Mouse (Mus musculus) hindbrain, embryonic 13.5 days (tissue): ENCODE results near the gene Zfp799. TPM values are rescaled to one million over a fixed set of nuclear protein-coding genes. Genes with fewer than 3 reads are reported as not detected.
"Not testable (repeated sequence)": the region's sequence is repeated elsewhere in the genome, so short reads cannot be mapped to it uniquely, and the experiment has no call there.

Experiments
- ATAC-seq: fragments of 200-750 bp; cut with Nextera tagmentation; 2 replicates; pipeline ENCODE4 v1.8.0; 2017; ENCODE audit warnings: moderate TSS enrichment; ENCODE audit not compliant: low FRiP score
- H3K27ac ChIP-seq: fragments of 300-500 bp; sonication (generic); 2 replicates; pipeline ENCODE4 v1.5.1; 2015; ENCODE audit warnings: inconsistent platforms, mild to moderate bottlenecking, moderate library complexity
- H3K27me3 ChIP-seq: fragments of 300-500 bp; sonication (generic); 2 replicates; pipeline ENCODE4 v1.6.1; 2015; ENCODE audit warnings: mild to moderate bottlenecking, inconsistent platforms
- H3K36me3 ChIP-seq: fragments of 300-500 bp; sonication (generic); 2 replicates; pipeline ENCODE4 v1.6.1; 2015; ENCODE audit warnings: mild to moderate bottlenecking, inconsistent platforms
- H3K4me1 ChIP-seq: fragments of 300-500 bp; sonication (generic); replicated peaks from 2 replicates; pipeline ENCODE4 v1.6.1; 2015; ENCODE audit warnings: inconsistent platforms
- H3K4me2 ChIP-seq: fragments of 300-500 bp; sonication (generic); 2 replicates; pipeline ENCODE4 v1.6.1; 2015; ENCODE audit warnings: inconsistent platforms, mild to moderate bottlenecking, moderate library complexity
- H3K4me3 ChIP-seq: fragments of 300-500 bp; sonication (generic); 2 replicates; pipeline ENCODE4 v1.5.1; 2015; ENCODE audit warnings: mild to moderate bottlenecking, inconsistent platforms
- H3K9ac ChIP-seq: fragments of 300-500 bp; sonication (generic); 2 replicates; pipeline ENCODE4 v1.6.1; 2015; ENCODE audit warnings: mild to moderate bottlenecking, inconsistent platforms
- H3K9me3 ChIP-seq: fragments of 300-500 bp; sonication (generic); 2 replicates; pipeline ENCODE4 v1.6.1; 2016; ENCODE audit warnings: inconsistent platforms
- WGBS: fragments of 180-500 bp; shearing (Covaris S2); methylation state at CpG from one replicate; pipeline ENCODE4 v1.1.7; 2015; 5-methylcytosine and 5-hydroxymethylcytosine counted together
- polyA plus RNA-seq: library from polyadenylated mRNA; unstranded; fragments of >200 nt; fragmentation: Nextera tagmentation; extraction: Ambion mirVana; gene quantifications from 2 replicates; pipeline ENCODE4 v1.2.1, GENCODE M21; 2015

Gene Zfp799
- 20.1 and 22.2 TPM in 2 replicates for polyA plus RNA-seq

DNA sequence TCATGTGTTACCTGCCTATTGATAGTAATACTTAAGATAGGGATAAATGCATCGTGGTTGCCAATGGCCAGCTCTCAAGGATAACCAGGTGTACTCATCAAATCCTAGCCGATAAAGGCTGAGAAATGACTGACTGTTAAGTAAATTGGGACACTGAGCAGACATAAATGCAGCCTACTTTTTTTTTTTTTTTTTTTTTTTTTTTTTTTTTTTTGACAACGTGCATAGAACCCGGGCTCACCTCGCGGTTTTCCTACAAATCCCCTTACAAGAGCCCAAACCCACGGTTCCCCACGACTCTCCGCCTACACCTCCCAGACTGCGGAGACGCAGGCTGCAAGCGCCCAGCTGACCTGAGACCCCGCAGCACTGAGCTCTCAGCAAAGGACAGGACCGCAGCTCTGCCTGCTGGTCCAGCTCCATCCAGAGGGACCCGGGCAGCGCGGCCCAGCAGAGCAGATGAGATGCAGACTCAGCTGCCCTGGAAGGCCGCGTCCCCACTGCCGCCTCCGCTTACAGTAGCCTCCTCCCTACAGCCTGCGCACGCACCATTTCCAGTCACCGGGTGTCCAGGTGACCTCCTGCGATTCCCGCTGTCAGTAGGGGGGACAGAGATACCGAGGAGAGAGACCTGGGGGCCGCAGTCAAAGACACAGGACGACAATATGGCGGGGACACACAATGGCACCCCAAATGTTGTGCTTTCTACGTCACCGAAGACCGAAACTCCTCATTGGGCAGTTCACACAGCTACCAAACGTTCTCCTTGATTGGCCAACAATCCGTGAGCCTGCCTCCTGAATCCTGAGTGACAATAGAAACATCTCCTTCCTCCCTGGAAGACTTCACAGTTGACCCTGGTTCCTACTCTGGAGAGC lies at the start of gene Zfp799:
TSS of gene Zfp799 (minus strand) at position 722 of the 878 bp plus-strand sequence.
- Histone ChIP-seq H3K4me1 (peaks cover 17% of the 10 kb centered on the region), H3K9me3 (no peaks in the 10 kb centered on the region), H3K4me2 (peak within 1 kb of the TSS; percentile 84), H3K9ac (peak within 1 kb of the TSS; percentile 96), H3K36me3 (peaks cover 20% of the 10 kb centered on the region), H3K27me3 (no peaks in the 10 kb centered on the region), H3K27ac (peak within 1 kb of the TSS; percentile 85), H3K4me3 (peak within 1 kb of the TSS; percentile 81)
- peak; percentile 100 for ATAC-seq
- WGBS: 2% methylated on average over 35 of the region's 35 CpGs

DNA sequence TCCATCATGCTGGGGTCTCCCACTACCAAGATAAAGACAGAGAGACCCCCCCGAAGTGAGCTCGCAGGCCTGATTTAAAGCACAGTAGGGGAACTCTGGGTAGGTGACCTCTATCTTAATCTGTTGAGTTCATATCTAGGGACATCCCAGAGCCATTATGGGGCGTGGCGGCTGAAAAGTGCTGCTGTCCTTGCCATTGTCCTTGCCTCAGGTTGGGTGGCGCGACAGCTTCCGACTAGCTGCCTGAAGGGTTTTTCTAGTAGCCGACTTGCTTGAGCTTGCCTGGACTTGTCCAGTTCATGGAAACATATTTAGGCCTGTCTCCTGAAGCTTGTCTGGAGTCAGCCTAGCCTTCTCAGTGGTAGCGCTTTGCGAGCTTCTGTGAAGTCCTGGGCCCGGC lies 48.7 kb upstream of the Zfp799 start:
- Histone ChIP-seq H3K4me3 (no peak overlapping the region), H3K4me2 (no peak overlapping the region), H3K27ac (no peak overlapping the region), H3K27me3 (peaks cover 17% of the 10 kb centered on the region; the same call in 1 of the 2 replicates), H3K36me3 (peaks cover 53% of the 10 kb centered on the region), H3K9me3 (peaks cover 6% of the 10 kb centered on the region; the same call in 1 of the 2 replicates), H3K9ac (no peak overlapping the region), H3K4me1 (no peaks in the 10 kb centered on the region)
- ATAC-seq: no peak
- 96% methylated on average over 11 of the region's 11 CpGs for WGBS

DNA sequence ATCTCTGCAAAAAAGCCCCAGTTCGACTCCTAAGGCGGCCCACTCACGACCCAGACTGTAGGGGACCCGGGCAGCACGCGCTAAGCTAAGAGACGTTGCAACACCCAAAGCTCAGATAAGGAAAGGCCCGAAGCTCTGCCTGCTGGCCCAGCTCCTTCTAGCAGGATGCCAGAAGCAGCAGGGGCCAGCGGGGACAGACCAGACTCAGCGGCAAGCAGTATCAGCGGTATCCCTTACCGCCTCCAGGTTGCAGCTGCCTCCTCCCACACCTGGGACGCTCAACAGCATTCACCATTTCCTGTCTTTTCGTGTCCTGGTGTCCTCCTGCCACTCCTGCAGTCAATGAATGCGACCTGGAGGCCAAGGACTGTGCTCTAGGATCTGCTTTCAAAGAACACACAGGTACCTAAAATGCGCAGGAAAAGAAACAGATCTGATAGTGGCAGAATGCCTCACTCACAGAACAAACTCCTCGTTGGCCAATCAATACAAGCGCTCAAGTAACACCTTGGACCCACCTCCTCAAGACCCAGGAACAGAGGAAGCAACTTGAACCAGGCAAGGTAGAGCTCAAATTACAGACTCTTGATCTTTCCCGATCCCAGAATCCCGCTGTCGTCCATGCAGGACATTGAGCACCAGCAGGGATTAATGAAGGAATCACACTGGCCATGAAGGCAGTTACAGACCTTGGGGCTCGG lies 47.6 kb upstream of the Zfp799 start:
- no peak overlapping the region for H3K9ac ChIP-seq
- H3K27ac ChIP-seq: no peak overlapping the region
- H3K4me1 ChIP-seq: no peaks in the 10 kb centered on the region
- no peak overlapping the region for H3K4me2 ChIP-seq
- H3K27me3 ChIP-seq: peaks cover 17% of the 10 kb centered on the region; the same call in 1 of the 2 replicates
- H3K4me3 ChIP-seq: no peak overlapping the region
- ATAC-seq: no peak
- H3K9me3 ChIP-seq: peaks cover 6% of the 10 kb centered on the region; the same call in 1 of the 2 replicates
- 16% methylated on average over 22 of the region's 22 CpGs for WGBS
- H3K36me3 ChIP-seq: peaks cover 41% of the 10 kb centered on the region

GRCm38 (mm10) chr17:32872696-32873095 lies 42.6 kb upstream of the Zfp799 start:
- Histone ChIP-seq H3K4me3 (no peak overlapping the region), H3K9me3 (no peaks in the 10 kb centered on the region), H3K4me2 (no peak overlapping the region), H3K27ac (no peak overlapping the region), H3K27me3 (0 out of 2 replicates have a peak, but pooled peaks cover 6% of the 10 kb centered on the region), H3K4me1 (no peaks in the 10 kb centered on the region), H3K36me3 (no peaks in the 10 kb centered on the region), H3K9ac (no peak overlapping the region)
- 76% methylated on average over 5 of the region's 5 CpGs for WGBS
- ATAC-seq: no peak

DNA sequence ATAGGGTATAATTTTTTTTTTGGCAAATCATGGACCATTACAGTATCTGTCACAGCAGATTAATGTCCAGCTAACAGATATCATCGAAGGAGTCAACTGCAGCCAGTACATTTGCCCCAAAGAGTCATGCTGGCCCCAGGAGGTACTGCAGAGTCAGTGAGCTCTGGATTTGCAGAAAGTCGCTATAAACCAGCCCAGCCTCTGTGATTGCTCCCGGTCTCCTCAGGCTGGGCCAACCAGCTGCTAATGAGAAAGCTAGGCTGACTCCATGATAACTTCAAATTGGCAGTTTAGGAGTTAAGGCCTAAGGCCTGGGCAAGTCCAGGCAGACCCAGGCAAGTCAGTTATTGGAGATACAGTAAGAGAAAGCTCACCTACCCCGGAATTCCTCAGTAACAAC lies 42.0 kb upstream of the Zfp799 start:
- WGBS: 90% methylated on average over 4 of the region's 4 CpGs
- Histone ChIP-seq H3K4me3 (no peak overlapping the region), H3K9ac (no peak overlapping the region), H3K9me3 (no peaks in the 10 kb centered on the region), H3K36me3 (no peaks in the 10 kb centered on the region), H3K4me1 (no peaks in the 10 kb centered on the region), H3K27me3 (0 out of 2 replicates have a peak, but pooled peaks cover 2% of the 10 kb centered on the region), H3K27ac (no peak overlapping the region), H3K4me2 (no peak overlapping the region)
- ATAC-seq: no peak

GRCm38 (mm10) chr17:32871483-32871882 lies 41.4 kb upstream of the Zfp799 start:
- 100% methylated on average over 1 of the region's 1 CpGs for WGBS
- H3K27ac ChIP-seq: no peak overlapping the region
- no peak overlapping the region for H3K9ac ChIP-seq
- no peak overlapping the region for H3K4me2 ChIP-seq
- no peaks in the 10 kb centered on the region for H3K36me3 ChIP-seq
- no peak overlapping the region for H3K4me3 ChIP-seq
- H3K9me3 ChIP-seq: no peaks in the 10 kb centered on the region
- H3K4me1 ChIP-seq: no peaks in the 10 kb centered on the region
- no peaks in the 10 kb centered on the region for H3K27me3 ChIP-seq
- no peak for ATAC-seq

- not testable (repeated sequence) for H3K9me3 ChIP-seq, H3K4me2 ChIP-seq, H3K4me1 ChIP-seq, H3K27ac ChIP-seq, H3K36me3 ChIP-seq, H3K27me3 ChIP-seq, H3K4me3 ChIP-seq, ATAC-seq, H3K9ac ChIP-seq
- WGBS: 50% methylated on average over 5 of the region's 7 CpGs
These were observed 37.2 kb upstream of the Zfp799 start for GRCm38 (mm10) chr17:32867266-32867665.

- not testable (repeated sequence) for H3K4me2 ChIP-seq, ATAC-seq, H3K9ac ChIP-seq, H3K9me3 ChIP-seq, H3K36me3 ChIP-seq, H3K27me3 ChIP-seq, H3K4me1 ChIP-seq, H3K4me3 ChIP-seq, H3K27ac ChIP-seq
- WGBS: 66% methylated on average over 4 of the region's 6 CpGs
These were observed 26.7 kb upstream of the Zfp799 start for GRCm38 (mm10) chr17:32856713-32857112.

- no peak for ATAC-seq
- Histone ChIP-seq H3K9ac (no peak overlapping the region), H3K4me2 (no peak overlapping the region), H3K4me3 (no peak overlapping the region), H3K27me3 (no peaks in the 10 kb centered on the region), H3K27ac (no peak overlapping the region), H3K36me3 (no peaks in the 10 kb centered on the region), H3K9me3 (no peaks in the 10 kb centered on the region), H3K4me1 (no peaks in the 10 kb centered on the region)
- 28% methylated on average over 7 of the region's 7 CpGs for WGBS
These were observed 21.5 kb upstream of the Zfp799 start for GRCm38 (mm10) chr17:32851581-32851980.

DNA sequence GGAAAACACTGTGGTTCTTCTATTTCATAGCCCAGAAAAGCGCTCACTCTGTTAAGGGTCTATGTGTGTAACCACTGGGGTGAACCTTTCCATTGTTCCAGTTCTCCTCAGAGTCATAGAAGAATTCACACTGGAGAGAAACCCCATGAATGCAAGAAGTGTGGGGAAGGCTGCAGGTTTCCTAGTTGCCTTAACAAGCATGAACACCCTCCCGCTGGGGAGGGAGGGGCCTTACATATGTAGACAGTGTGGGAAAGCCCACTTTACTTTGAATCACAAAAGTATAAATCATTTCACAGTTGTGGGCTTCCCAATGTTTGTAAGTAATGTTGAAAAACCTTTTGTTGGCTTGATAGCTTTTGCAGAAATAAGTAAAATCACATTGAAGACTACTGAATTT lies 11.3 kb upstream of the Zfp799 start:
- Histone ChIP-seq H3K36me3 (no peaks in the 10 kb centered on the region), H3K27me3 (no peaks in the 10 kb centered on the region), H3K27ac (no peak overlapping the region), H3K4me2 (no peak overlapping the region), H3K4me3 (no peak overlapping the region), H3K9me3 (no peaks in the 10 kb centered on the region), H3K9ac (no peak overlapping the region), H3K4me1 (0 out of 2 replicates have a peak, but pooled peaks cover 5% of the 10 kb centered on the region)
- 36% methylated on average over 2 of the region's 2 CpGs for WGBS
- no peak for ATAC-seq

GRCm38 (mm10) chr17:32839083-32839802 lies 9.2 kb upstream of the Zfp799 start:
- 45% methylated on average over 15 of the region's 15 CpGs for WGBS
- ATAC-seq: no peak
- Histone ChIP-seq H3K4me2 (no peak overlapping the region), H3K4me3 (no peak overlapping the region), H3K27me3 (no peaks in the 10 kb centered on the region), H3K9me3 (no peaks in the 10 kb centered on the region), H3K36me3 (no peaks in the 10 kb centered on the region), H3K4me1 (0 out of 2 replicates have a peak, but pooled peaks cover 5% of the 10 kb centered on the region), H3K27ac (no peak overlapping the region), H3K9ac (0 out of 2 replicates have a peak overlapping the region, but pooled peaks have one; percentile 19)

DNA sequence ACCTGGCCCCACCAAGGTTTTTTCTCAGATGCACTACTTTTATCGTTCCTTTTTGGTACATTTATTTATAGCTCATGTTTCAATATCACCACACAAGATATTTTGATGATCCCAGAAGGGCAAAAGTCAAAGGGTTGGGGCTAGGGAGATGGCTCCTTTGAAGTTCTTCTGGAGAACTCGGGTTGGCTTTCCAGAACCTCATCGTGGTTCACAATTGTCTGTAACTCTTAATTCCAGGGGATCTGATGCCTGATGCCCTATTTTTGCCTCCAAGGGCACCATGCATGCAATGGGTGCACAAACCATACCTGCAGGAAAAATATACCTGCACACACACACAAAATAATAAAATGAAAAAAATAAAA lies 339 bp upstream of the Zfp799 start:
- H3K4me1 ChIP-seq: peaks cover 17% of the 10 kb centered on the region
- WGBS: 37% methylated on average over 3 of the region's 3 CpGs
- peaks cover 16% of the 10 kb centered on the region for H3K36me3 ChIP-seq
- H3K9me3 ChIP-seq: no peaks in the 10 kb centered on the region
- peak overlapping the region; percentile 84 for H3K4me2 ChIP-seq
- no peak overlapping the region for H3K9ac ChIP-seq
- peak overlapping the region; percentile 44; the same call in 1 of the 2 replicates for H3K27ac ChIP-seq
- H3K27me3 ChIP-seq: no peaks in the 10 kb centered on the region
- peak; percentile 38; the same call in 1 of the 2 replicates for ATAC-seq
- peak overlapping the region; percentile 81 for H3K4me3 ChIP-seq
